Mouse (Mus musculus) MEL (cell line): ENCODE results near the gene Cd44. TPM values are rescaled to one million over a fixed set of nuclear protein-coding genes. Genes with fewer than 3 reads are reported as not detected.

ENCODE experiments used
- DNase-seq: peaks from one replicate; pipeline ENCODE4 v3.0.0; 2011; ENCODE audit warnings: low read depth, low spot score
- H3K27ac ChIP-seq: 2 replicates; pipeline ENCODE4 v1.5.1; 2012; ENCODE audit warnings: low read depth, mild to moderate bottlenecking, control low read depth, low read length, moderate library complexity; ENCODE audit not compliant: control insufficient read depth
- H3K27me3 ChIP-seq, 2 experiments: fragments of 150-350 bp in 1 of 2; sonication (generic) in 1 of 2; 2 replicates each; pipeline ENCODE4 v1.6.1; 2012; ENCODE audit warnings: low read length in 2 of 2, mild to moderate bottlenecking in 2 of 2, improper control_type of control experiment in 1 of 2, moderate library complexity in 1 of 2; ENCODE audit not compliant: insufficient read depth in 2 of 2, control insufficient read depth in 1 of 2
- H3K36me3 ChIP-seq, 2 experiments: 2 replicates each; pipeline ENCODE4 v1.6.1; 2012 to 2014; ENCODE audit warnings: low read length in 2 of 2, improper control_type of control experiment in 1 of 2, inconsistent platforms in 1 of 2, mild to moderate bottlenecking in 1 of 2; ENCODE audit not compliant: insufficient read depth in 2 of 2, control insufficient read depth in 1 of 2
- H3K4me1 ChIP-seq, 2 experiments: fragments of 150-350 bp in 1 of 2; sonication (generic) in 1 of 2; 2 replicates each; pipeline ENCODE4 v1.6.1; 2012; ENCODE audit warnings: low read length in 2 of 2, improper control_type of control experiment in 1 of 2, mild to moderate bottlenecking in 1 of 2; ENCODE audit not compliant: insufficient read depth in 2 of 2, control insufficient read depth in 1 of 2
- H3K4me3 ChIP-seq, 2 experiments: fragments of 150-350 bp in 1 of 2; sonication (generic) in 1 of 2; 2 replicates each; pipeline ENCODE4 v1.5.1; 2012; ENCODE audit warnings: low read depth in 2 of 2, low read length in 2 of 2, mild to moderate bottlenecking in 2 of 2, moderate library complexity in 2 of 2, control low read depth in 1 of 2, improper control_type of control experiment in 1 of 2; ENCODE audit not compliant: control insufficient read depth in 1 of 2, insufficient read depth in 1 of 2
- H3K79me2 ChIP-seq: 2 replicates; pipeline ENCODE4 v1.6.1; 2012; ENCODE audit warnings: mild to moderate bottlenecking, low read length, moderate library complexity; ENCODE audit not compliant: control insufficient read depth, poor library complexity, insufficient read depth
- H3K9ac ChIP-seq: 2 replicates; pipeline ENCODE4 v1.6.1; 2012; ENCODE audit warnings: low read depth, mild to moderate bottlenecking, control low read depth, low read length, moderate library complexity; ENCODE audit not compliant: control insufficient read depth, poor library complexity, severe bottlenecking
- H3K9me3 ChIP-seq: fragments of 150-350 bp; sonication (generic); replicated peaks from 2 replicates; pipeline ENCODE4 v1.6.1; 2012; ENCODE audit warnings: mild to moderate bottlenecking, low read length, improper control_type of control experiment, moderate library complexity; ENCODE audit not compliant: insufficient read depth
- CHD1 ChIP-seq: IDR thresholded peaks from 2 replicates; pipeline ENCODE4 v1.6.1; 2012; ENCODE audit warnings: low read depth, mild to moderate bottlenecking, inconsistent platforms, low read length, improper control_type of control experiment
- CHD2 ChIP-seq: IDR thresholded peaks from 2 replicates; pipeline ENCODE4 v1.6.1; 2011; ENCODE audit warnings: low read length, improper control_type of control experiment
- E2F4 ChIP-seq: IDR thresholded peaks from 2 replicates; pipeline ENCODE4 v1.6.1; 2011; ENCODE audit warnings: low read depth, low read length, improper control_type of control experiment, borderline replicate concordance
- GABPA ChIP-seq: IDR thresholded peaks from 2 replicates; pipeline ENCODE4 v1.6.1; 2012; ENCODE audit warnings: low read depth, mild to moderate bottlenecking, inconsistent platforms, low read length, improper control_type of control experiment, moderate library complexity
- GATA1 ChIP-seq: IDR thresholded peaks from 2 replicates; pipeline ENCODE4 v1.6.1; 2011; ENCODE audit warnings: low read depth, low read length, improper control_type of control experiment
- HCFC1 ChIP-seq: IDR thresholded peaks from 2 replicates; pipeline ENCODE4 v1.6.1; 2012; ENCODE audit warnings: low read depth, mild to moderate bottlenecking, inconsistent platforms, low read length, improper control_type of control experiment, moderate library complexity
- JUND ChIP-seq: IDR thresholded peaks from 2 replicates; pipeline ENCODE4 v1.6.1; 2011; ENCODE audit warnings: low read depth, mild to moderate bottlenecking, improper control_type of control experiment, low read length
- KAT2A ChIP-seq: conservative IDR thresholded peaks from 2 replicates; pipeline ENCODE4 v1.6.1; 2012; ENCODE audit warnings: low read depth, low read length, improper control_type of control experiment, inconsistent platforms
- MEF2A ChIP-seq: IDR thresholded peaks from 2 replicates; pipeline ENCODE4 v1.6.1; 2014; ENCODE audit warnings: low read depth, mild to moderate bottlenecking, inconsistent platforms, low read length, improper control_type of control experiment; ENCODE audit not compliant: poor library complexity, insufficient replicate concordance, severe bottlenecking; ENCODE audit errors: extremely low read depth
- MYC ChIP-seq: IDR thresholded peaks from 2 replicates; pipeline ENCODE4 v1.6.1; 2011; ENCODE audit warnings: low read depth, mild to moderate bottlenecking, low read length, improper control_type of control experiment, moderate library complexity
- NRF1 ChIP-seq: IDR thresholded peaks from 2 replicates; pipeline ENCODE4 v1.6.1; 2014; ENCODE audit warnings: low read depth, mild to moderate bottlenecking, inconsistent platforms, low read length, improper control_type of control experiment, moderate library complexity; ENCODE audit not compliant: poor library complexity, insufficient read depth, severe bottlenecking
- SIN3A ChIP-seq: IDR thresholded peaks from 2 replicates; pipeline ENCODE4 v1.6.1; 2012; ENCODE audit warnings: low read length, improper control_type of control experiment, inconsistent platforms
- TAL1 ChIP-seq: IDR thresholded peaks from 2 replicates; pipeline ENCODE4 v1.6.1; 2012; ENCODE audit warnings: mild to moderate bottlenecking, inconsistent platforms, low read length, moderate library complexity, mixed read lengths
- UBTF ChIP-seq: IDR thresholded peaks from 2 replicates; pipeline ENCODE4 v1.6.1; 2012; ENCODE audit warnings: low read depth, mild to moderate bottlenecking, inconsistent platforms, low read length, improper control_type of control experiment, moderate library complexity, borderline replicate concordance; ENCODE audit not compliant: insufficient read depth
- USF1 ChIP-seq: IDR thresholded peaks from 2 replicates; pipeline ENCODE4 v1.6.1; 2014; ENCODE audit warnings: low read depth, mild to moderate bottlenecking, inconsistent platforms, low read length, improper control_type of control experiment, moderate library complexity
- ZC3H11A ChIP-seq: IDR thresholded peaks from 2 replicates; pipeline ENCODE4 v1.6.1; 2012; ENCODE audit warnings: low read depth, mild to moderate bottlenecking, inconsistent platforms, low read length, improper control_type of control experiment
- ZKSCAN1 ChIP-seq: IDR thresholded peaks from 2 replicates; pipeline ENCODE4 v1.6.1; 2012; ENCODE audit warnings: low read depth, mild to moderate bottlenecking, inconsistent platforms, low read length, improper control_type of control experiment, moderate library complexity
- ZNF384 ChIP-seq: IDR thresholded peaks from 2 replicates; pipeline ENCODE4 v1.6.1; 2012; ENCODE audit warnings: low read depth, mild to moderate bottlenecking, inconsistent platforms, low read length, improper control_type of control experiment
- polyA plus RNA-seq, 2 experiments: library from polyadenylated mRNA; stranded (reverse) in 1 of 2; unstranded in 1 of 2; fragments of >175 nt in 1 of 2; fragments of >200 nt in 1 of 2; gene quantifications; 2 replicates each; pipeline versions ENCODE4 v1.2.1 to v1.2.4; 2012; ENCODE audit warnings: low replicate concordance in 2 of 2, low read depth in 1 of 2; ENCODE audit not compliant: insufficient read length in 2 of 2, insufficient read depth in 1 of 2, missing spikeins in 1 of 2
- total RNA-seq: library from RNA; depleted of rRNA; stranded (reverse); fragments of 300-350 nt; gene quantifications from 2 replicates; pipeline ENCODE4 v1.2.3, GENCODE M21; 2012

Gene Cd44
- total and polyA plus RNA-seq, 3 experiments: 43.8 to 226 (median 53.9) TPM

GRCm38 (mm10) chr2:102841231-102841630 lies 60.2 kb downstream of the Cd44 start:
- Histone ChIP-seq H3K9me3 (no peaks in the 10 kb centered on the region), H3K27ac (no peak overlapping the region), H3K4me3 (no peak overlapping the region), H3K9ac (no peak overlapping the region), H3K79me2 (no peaks in the 10 kb centered on the region), H3K36me3 (peaks cover 0 to 20% of the 10 kb centered on the region in 2 experiments; a peak in 2 of 4 replicates), H3K4me1 (no peaks in the 10 kb centered on the region), H3K27me3 (no peaks in the 10 kb centered on the region)
- TF ChIP-seq KAT2A: no peak
- TF ChIP-seq ZKSCAN1: no peak
- TF ChIP-seq E2F4: no peak
- no peak for TF ChIP-seq JUND
- no peak for TF ChIP-seq USF1
- TF ChIP-seq NRF1: no peak
- no peak for TF ChIP-seq CHD2
- no peak for TF ChIP-seq ZC3H11A
- TF ChIP-seq GABPA: no peak
- no peak for TF ChIP-seq SIN3A
- no peak for TF ChIP-seq HCFC1
- no peak for TF ChIP-seq CHD1
- no peak for DNase-seq

- DNase-seq: no peak
- TF ChIP-seq MYC (no peak), ZNF384 (no peak), MEF2A (no peak), UBTF (no peak), TAL1 (no peak), GATA1 (no peak), ZKSCAN1 (no peak)
- Histone ChIP-seq H3K27ac (no peak overlapping the region), H3K36me3 (peaks cover 0 to 18% of the 10 kb centered on the region in 2 experiments; a peak in 2 of 4 replicates), H3K4me3 (no peak overlapping the region), H3K9me3 (no peaks in the 10 kb centered on the region), H3K4me1 (no peaks in the 10 kb centered on the region), H3K9ac (no peak overlapping the region), H3K79me2 (no peaks in the 10 kb centered on the region), H3K27me3 (no peaks in the 10 kb centered on the region)
Measured at GRCm38 (mm10) chr2:102838179-102838578, 63.3 kb downstream of the Cd44 start.
